Mouse (Mus musculus) liver, embryonic 16.5 days (tissue): ENCODE data around the gene Vill. TPM values are rescaled to one million over a fixed set of nuclear protein-coding genes. Genes with fewer than 3 reads are reported as not detected.

Experiments
- ATAC-seq: fragments of 200-750 bp; cut with Nextera tagmentation; 2 replicates; pipeline ENCODE4 v1.8.0; 2017; ENCODE audit warnings: low read depth, mild to moderate bottlenecking, moderate number of reproducible peaks, moderate library complexity
- H3K27ac ChIP-seq: fragments of 300-500 bp; sonication (generic); 2 replicates; pipeline ENCODE4 v1.5.1; 2014; ENCODE audit warnings: mild to moderate bottlenecking, low read length
- H3K27me3 ChIP-seq: fragments of 300-500 bp; sonication (generic); 2 replicates; pipeline ENCODE4 v1.6.1; 2014; ENCODE audit warnings: low read depth, low read length, mixed read lengths; ENCODE audit not compliant: control insufficient read depth, insufficient read depth
- H3K36me3 ChIP-seq: fragments of 300-500 bp; sonication (generic); 2 replicates; pipeline ENCODE4 v1.6.1; 2014; ENCODE audit warnings: mild to moderate bottlenecking; ENCODE audit not compliant: control insufficient read depth, insufficient read depth
- H3K4me1 ChIP-seq: fragments of 300-500 bp; sonication (generic); 2 replicates; pipeline ENCODE4 v1.6.1; 2014; ENCODE audit warnings: low read depth, low read length, mixed read lengths; ENCODE audit not compliant: control insufficient read depth
- H3K4me2 ChIP-seq: fragments of 300-500 bp; sonication (generic); 2 replicates; pipeline ENCODE4 v1.6.1; 2014; ENCODE audit warnings: low read depth, low read length, mixed read lengths
- H3K4me3 ChIP-seq: fragments of 300-500 bp; sonication (generic); 2 replicates; pipeline ENCODE4 v1.5.1; 2014; ENCODE audit warnings: low read depth, mild to moderate bottlenecking, low read length
- H3K9ac ChIP-seq: fragments of 300-500 bp; sonication (generic); 2 replicates; pipeline ENCODE4 v1.6.1; 2014; ENCODE audit warnings: low read depth, low read length
- H3K9me3 ChIP-seq: fragments of 300-500 bp; sonication (generic); replicated peaks from 2 replicates; pipeline ENCODE4 v1.6.1; 2016; ENCODE audit warnings: low read length; ENCODE audit not compliant: control insufficient read depth
- whole genome bisulfite sequencing: fragments of 180-500 bp; shearing (Covaris S2); extraction: QIAGEN DNeasy Blood & Tissue Kit; methylation state at CpG from one replicate; pipeline ENCODE4 v1.1.7; 2014; ENCODE audit not compliant: insufficient replicate concordance; 5-methylcytosine and 5-hydroxymethylcytosine counted together
- polyA plus RNA-seq: library from polyadenylated mRNA; unstranded; fragments of >200 nt; fragmentation: Nextera tagmentation; extraction: Ambion mirVana; gene quantifications from 2 replicates; pipeline ENCODE4 v1.2.1, GENCODE M21; 2015

Gene Vill
- polyA plus RNA-seq, 1 experiment from 2014 or later = 11.3 TPM

GRCm38 (mm10) chr9:119086451-119086850, 33.9 kb downstream of the Vill start:
- peaks cover 7% of the 10 kb centered on the region for H3K27me3 ChIP-seq
- no peak overlapping the region for H3K4me3 ChIP-seq
- no peak for ATAC-seq
- H3K9me3 ChIP-seq = no peaks in the 10 kb centered on the region
- H3K36me3 ChIP-seq = no peaks in the 10 kb centered on the region
- no peak overlapping the region for H3K4me2 ChIP-seq
- 0 out of 2 replicates have a peak, but pooled peaks cover 2% of the 10 kb centered on the region for H3K4me1 ChIP-seq
- H3K27ac ChIP-seq = no peak overlapping the region
- H3K9ac ChIP-seq = no peak overlapping the region
- WGBS = 46% methylated on average over 1 of the region's 1 CpGs

GRCm38 (mm10) chr9:119087309-119087708, 34.7 kb downstream of the Vill start:
- Histone ChIP-seq H3K4me1 (0 out of 2 replicates have a peak, but pooled peaks cover 2% of the 10 kb centered on the region), H3K9ac (no peak overlapping the region), H3K27me3 (peaks cover 16% of the 10 kb centered on the region), H3K4me3 (no peak overlapping the region), H3K4me2 (no peak overlapping the region), H3K9me3 (no peaks in the 10 kb centered on the region), H3K27ac (no peak overlapping the region), H3K36me3 (no peaks in the 10 kb centered on the region)
- 56% methylated on average over 5 of the region's 5 CpGs for WGBS
- no peak for ATAC-seq

- Histone ChIP-seq H3K36me3 (no peaks in the 10 kb centered on the region), H3K27me3 (peaks cover 25% of the 10 kb centered on the region), H3K4me2 (peak overlapping the region; percentile 58), H3K9ac (no peak overlapping the region), H3K4me1 (peaks cover 2% of the 10 kb centered on the region; the same call in 1 of the 2 replicates), H3K27ac (0 out of 2 replicates have a peak overlapping the region, but pooled peaks have one; percentile 37), H3K9me3 (no peaks in the 10 kb centered on the region), H3K4me3 (peak overlapping the region; percentile 55)
- WGBS = 1% methylated on average over 24 of the region's 24 CpGs
- ATAC-seq = peak; percentile 76
Measured at GRCm38 (mm10) chr9:119088148-119088801, 35.7 kb downstream of the Vill start.

GRCm38 (mm10) chr9:119089437-119089836, 36.9 kb downstream of the Vill start:
- Histone ChIP-seq H3K27me3 (peaks cover 36% of the 10 kb centered on the region), H3K4me1 (peaks cover 2% of the 10 kb centered on the region; the same call in 1 of the 2 replicates), H3K4me3 (no peak overlapping the region), H3K9me3 (no peaks in the 10 kb centered on the region), H3K27ac (no peak overlapping the region), H3K9ac (no peak overlapping the region), H3K36me3 (no peaks in the 10 kb centered on the region), H3K4me2 (no peak overlapping the region)
- WGBS = 68% methylated on average over 7 of the region's 7 CpGs
- no peak for ATAC-seq

- H3K27ac ChIP-seq = no peak overlapping the region
- H3K4me1 ChIP-seq = peaks cover 2% of the 10 kb centered on the region; the same call in 1 of the 2 replicates
- H3K4me2 ChIP-seq = no peak overlapping the region
- H3K27me3 ChIP-seq = peaks cover 41% of the 10 kb centered on the region
- WGBS = 74% methylated on average over 5 of the region's 5 CpGs
- H3K9ac ChIP-seq = no peak overlapping the region
- no peak for ATAC-seq
- no peaks in the 10 kb centered on the region for H3K9me3 ChIP-seq
- no peak overlapping the region for H3K4me3 ChIP-seq
- H3K36me3 ChIP-seq = no peaks in the 10 kb centered on the region
Measured at GRCm38 (mm10) chr9:119090462-119090861, 37.9 kb downstream of the Vill start.

- no peak overlapping the region for H3K9ac ChIP-seq
- no peaks in the 10 kb centered on the region for H3K9me3 ChIP-seq
- no peak overlapping the region for H3K27ac ChIP-seq
- H3K4me3 ChIP-seq = no peak overlapping the region
- 52% methylated on average over 12 of the region's 12 CpGs for WGBS
- peaks cover 42% of the 10 kb centered on the region for H3K27me3 ChIP-seq
- H3K4me1 ChIP-seq = peaks cover 2% of the 10 kb centered on the region; the same call in 1 of the 2 replicates
- no peaks in the 10 kb centered on the region for H3K36me3 ChIP-seq
- H3K4me2 ChIP-seq = no peak overlapping the region
- no peak for ATAC-seq
Measured at GRCm38 (mm10) chr9:119091581-119092310, 39.2 kb downstream of the Vill start.

- Histone ChIP-seq H3K27me3 (peaks cover 42% of the 10 kb centered on the region), H3K9ac (no peak overlapping the region; the same call in 1 of the 2 replicates)
- WGBS = 6% methylated on average over 45 of the region's 45 CpGs
Measured at GRCm38 (mm10) chr9:119092473-119093418, 40.2 kb downstream of the Vill start.

GRCm38 (mm10) chr9:119093419-119094295, 41.1 kb downstream of the Vill start, which contains the start of gene Plcd1:
Plcd1 (minus strand) TSS chr9:119093502.
- peaks cover 42% of the 10 kb centered on the region for H3K27me3 ChIP-seq
- no peaks in the 10 kb centered on the region for H3K9me3 ChIP-seq
- peak; percentile 69 for ATAC-seq
- H3K9ac ChIP-seq = no peak within 1 kb of the TSS; the same call in 1 of the 2 replicates
- no peaks in the 10 kb centered on the region for H3K36me3 ChIP-seq
- peaks cover under 1% of the 10 kb centered on the region; the same call in 1 of the 2 replicates for H3K4me1 ChIP-seq
- peak within 1 kb of the TSS; percentile 49 for H3K4me2 ChIP-seq
- WGBS = 12% methylated on average over 42 of the region's 45 CpGs
- H3K4me3 ChIP-seq = peak within 1 kb of the TSS; percentile 51
- H3K27ac ChIP-seq = no peak within 1 kb of the TSS

More at GRCm38 (mm10) chr9:119092473-119093418, 40.2 kb downstream of the Vill start:
- H3K27ac ChIP-seq = no peak overlapping the region
- no peaks in the 10 kb centered on the region for H3K36me3 ChIP-seq
- peak overlapping the region; percentile 49 for H3K4me2 ChIP-seq
- H3K4me3 ChIP-seq = peak overlapping the region; percentile 51
- no peaks in the 10 kb centered on the region for H3K9me3 ChIP-seq
- no peak for ATAC-seq
- peaks cover 2% of the 10 kb centered on the region; the same call in 1 of the 2 replicates for H3K4me1 ChIP-seq
